Mouse (Mus musculus): Measurements from ENCODE around the gene Plekha5.
"Not testable (repeated sequence)": the region's sequence is repeated elsewhere in the genome, so short reads cannot be mapped to it uniquely, and the experiment has no call there.

Gene Plekha5

DNA sequence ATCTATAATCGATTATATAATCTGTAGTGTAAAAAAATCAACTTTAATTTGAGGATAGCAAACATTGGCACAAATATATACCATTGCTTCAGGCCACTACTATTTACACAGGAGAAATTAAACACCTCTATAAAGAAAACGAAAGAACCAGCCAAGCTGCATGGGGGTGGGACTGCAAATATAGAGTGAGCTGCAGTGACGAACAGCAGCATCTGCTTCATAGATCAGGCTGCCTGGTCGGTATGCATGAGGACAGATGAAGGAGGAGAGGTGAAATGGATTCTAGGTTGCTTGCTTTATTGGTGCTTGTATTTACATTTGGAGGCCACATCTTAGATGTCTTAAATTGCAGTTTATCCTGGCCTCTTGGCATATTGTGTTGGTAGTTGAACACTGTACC lies 66.4 kb downstream of the Plekha5 start:
- DNase-seq (ENCODE audit: low read depth, low spot score) = peak; percentile 67

GRCm38 (mm10) chr6:140490921-140491537 lies 67.2 kb downstream of the Plekha5 start:
- DNase-seq (ENCODE audit: low read depth, low spot score) = peak; percentile 91

- peak; percentile 94 for DNase-seq (ENCODE audit: low read depth, low spot score)
Observed at GRCm38 (mm10) chr6:140492043-140492442, 68.2 kb downstream of the Plekha5 start.

DNA sequence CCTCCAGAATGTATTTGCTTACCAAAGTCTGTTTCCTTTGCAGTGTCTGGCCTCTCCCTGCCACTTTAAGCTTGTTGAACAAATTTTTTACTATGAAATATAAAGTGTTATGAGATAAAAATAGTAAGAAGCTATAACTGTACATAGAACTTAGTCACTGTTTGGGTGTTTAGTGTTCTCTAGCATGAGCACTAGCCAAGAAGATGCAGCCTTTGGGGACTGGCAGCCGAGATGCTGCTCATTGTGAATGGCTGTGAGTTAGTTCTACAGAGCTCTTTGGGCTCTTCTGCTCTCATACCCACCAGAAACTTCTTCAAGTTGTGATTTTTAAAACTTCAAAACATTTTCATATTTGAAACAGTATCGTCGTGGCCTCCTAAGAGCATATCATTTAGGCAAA lies 74.2 kb downstream of the Plekha5 start:
- DNase-seq (ENCODE audit: low read depth, low spot score) = peak; percentile 63

- peak; percentile 78 for DNase-seq (ENCODE audit: low read depth, low spot score)
Observed at GRCm38 (mm10) chr6:140498958-140499357, 75.1 kb downstream of the Plekha5 start.

GRCm38 (mm10) chr6:140500829-140501228 lies 77.0 kb downstream of the Plekha5 start:
- DNase-seq (ENCODE audit: low read depth, low spot score) = not testable (repeated sequence)

DNA sequence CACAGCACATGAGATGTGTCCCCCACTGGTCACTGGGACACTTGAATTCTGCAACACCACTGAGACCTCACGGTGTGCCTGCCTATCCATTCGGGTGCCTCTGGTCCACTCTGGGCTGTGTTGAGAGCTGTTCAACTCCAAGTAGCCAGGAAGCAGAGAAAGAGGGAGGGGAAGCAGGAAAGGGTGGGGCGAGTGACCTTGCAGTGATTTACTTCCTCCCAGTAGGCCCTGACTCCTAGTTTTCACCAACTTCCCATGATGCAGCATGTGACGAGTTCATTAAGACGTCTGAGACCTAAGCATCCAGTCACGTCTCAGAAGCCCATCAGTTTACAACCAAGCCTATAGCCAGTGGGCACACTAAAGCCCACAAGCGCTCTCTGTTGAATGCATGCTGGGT lies 78.0 kb downstream of the Plekha5 start:
- DNase-seq (ENCODE audit: low read depth, low spot score) = no peak

DNA sequence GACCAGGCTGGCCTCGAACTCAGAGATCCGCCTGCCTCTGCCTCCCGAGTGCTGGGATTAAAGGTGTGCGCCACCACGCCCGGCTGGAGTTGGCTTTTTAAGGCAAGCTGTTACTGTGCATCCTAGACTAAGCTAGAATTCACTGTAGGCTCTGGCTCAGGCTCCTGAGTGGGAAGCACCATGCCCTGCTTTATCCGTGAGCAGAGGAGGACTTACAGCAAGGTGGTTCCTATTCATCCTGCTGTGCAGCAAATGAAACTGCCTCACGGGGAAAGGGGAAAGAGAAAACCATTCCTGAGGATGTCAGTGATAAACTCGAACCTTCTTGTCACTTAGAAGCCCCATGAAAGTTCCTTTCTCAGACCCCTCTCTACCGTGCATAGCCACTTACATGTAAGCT lies 80.9 kb downstream of the Plekha5 start:
- peak; percentile 62 for DNase-seq (ENCODE audit: low read depth, low spot score)

- no peak for DNase-seq (ENCODE audit: low read depth, low spot score)
Observed at GRCm38 (mm10) chr6:140507605-140508004, 83.8 kb downstream of the Plekha5 start.

GRCm38 (mm10) chr6:140508475-140509150 lies 84.8 kb downstream of the Plekha5 start:
- DNase-seq (ENCODE audit: low read depth, low spot score) = no peak

DNA sequence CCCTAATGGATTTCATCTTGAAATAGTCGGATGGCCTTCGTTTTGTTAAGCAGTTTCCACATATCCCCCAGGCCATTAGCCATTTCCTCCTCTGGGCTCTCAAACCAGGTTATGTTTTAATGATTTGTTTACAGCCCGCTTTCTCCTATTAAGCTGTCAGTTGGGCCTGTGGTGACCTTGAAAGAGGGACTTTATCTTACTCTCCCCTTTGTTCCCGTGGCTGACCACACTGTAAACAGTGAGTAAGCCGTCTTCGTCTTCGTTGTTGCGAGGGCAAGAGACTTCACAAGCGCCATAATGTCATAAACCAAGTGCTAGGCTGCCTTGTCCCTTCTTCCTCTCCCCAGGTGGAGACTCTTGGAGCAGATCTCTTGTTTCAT lies 85.3 kb downstream of the Plekha5 start:
- no peak for DNase-seq (ENCODE audit: low read depth, low spot score)

- peak; percentile 35 for DNase-seq (ENCODE audit: low read depth, low spot score)
Observed at GRCm38 (mm10) chr6:140512016-140512415, 88.2 kb downstream of the Plekha5 start.

- no peak for DNase-seq (ENCODE audit: low read depth, low spot score)
Observed at GRCm38 (mm10) chr6:140512427-140512826, 88.6 kb downstream of the Plekha5 start.

DNA sequence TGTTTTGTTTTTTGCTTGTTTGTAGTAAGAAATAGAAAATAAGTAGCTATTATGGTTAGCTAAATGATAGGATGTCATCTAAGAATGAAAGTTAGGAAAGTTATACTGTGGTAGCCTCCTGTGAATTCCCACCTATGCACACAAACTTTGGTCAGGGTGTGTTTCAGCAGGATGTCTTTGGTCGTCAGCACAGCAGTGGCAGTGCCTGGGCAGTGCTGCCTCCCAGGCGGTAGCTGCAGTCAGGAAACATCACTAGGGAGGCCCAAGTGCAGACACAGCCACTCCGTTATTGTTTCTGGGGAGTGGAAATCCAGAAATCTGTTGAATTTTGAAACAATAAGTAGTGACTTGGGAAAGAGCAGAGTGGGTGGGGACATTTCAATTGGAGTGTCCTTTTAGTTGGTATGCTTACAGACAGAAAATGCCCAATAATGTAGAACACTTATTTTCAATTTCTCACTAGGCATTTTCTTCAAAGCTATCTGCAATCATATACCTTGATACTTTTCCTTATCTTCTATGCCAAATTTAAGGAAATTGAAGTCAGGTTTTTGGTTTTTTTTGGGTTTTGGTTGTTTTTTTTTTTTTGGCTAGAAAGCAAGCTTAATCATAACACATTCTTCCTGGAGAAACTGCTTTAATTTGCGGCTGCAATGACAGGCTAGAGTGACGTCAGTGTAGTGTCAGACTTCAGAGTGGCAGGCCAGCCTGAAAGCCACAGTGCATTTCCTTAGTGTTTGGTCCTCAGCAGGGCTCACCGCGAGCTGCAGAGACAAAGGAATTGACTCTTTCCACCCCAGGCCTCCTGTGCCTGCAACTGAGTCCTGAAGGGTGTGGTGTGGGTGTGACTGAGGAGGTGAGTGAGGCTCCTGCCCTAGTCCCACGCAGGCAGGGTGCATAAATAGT lies 90.6 kb downstream of the Plekha5 start:
- peak; percentile 77 for DNase-seq (ENCODE audit: low read depth, low spot score)

- peak; percentile 53 for DNase-seq (ENCODE audit: low read depth, low spot score)
Observed at GRCm38 (mm10) chr6:140515550-140515949, 91.7 kb downstream of the Plekha5 start.

GRCm38 (mm10) chr6:140516202-140516601 lies 92.3 kb downstream of the Plekha5 start:
- no peak for DNase-seq (ENCODE audit: low read depth, low spot score)

GRCm38 (mm10) chr6:140517188-140517587 lies 93.3 kb downstream of the Plekha5 start:
- peak; percentile 56 for DNase-seq (ENCODE audit: low read depth, low spot score)

DNA sequence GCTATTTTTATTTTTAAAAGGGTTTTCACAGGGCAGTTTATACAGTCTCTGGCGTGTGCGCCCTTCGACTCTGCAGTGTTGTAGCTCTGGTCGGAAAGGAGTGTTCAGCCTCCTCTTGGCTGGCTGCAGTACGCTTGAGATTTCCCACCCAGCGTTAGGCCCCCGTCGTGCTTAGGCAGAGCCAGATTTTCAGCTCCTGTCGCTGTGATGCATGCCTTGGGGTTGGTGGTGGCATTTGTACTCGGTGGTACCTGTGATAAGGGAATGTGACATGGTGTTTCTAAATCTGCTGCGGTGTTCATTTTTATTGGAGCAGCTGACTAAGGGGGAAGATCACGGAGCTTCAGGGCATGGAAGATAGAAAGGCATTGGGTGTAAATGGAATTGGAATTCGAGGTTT lies 95.2 kb downstream of the Plekha5 start:
- DNase-seq (ENCODE audit: low read depth, low spot score) = peak; percentile 78

DNA sequence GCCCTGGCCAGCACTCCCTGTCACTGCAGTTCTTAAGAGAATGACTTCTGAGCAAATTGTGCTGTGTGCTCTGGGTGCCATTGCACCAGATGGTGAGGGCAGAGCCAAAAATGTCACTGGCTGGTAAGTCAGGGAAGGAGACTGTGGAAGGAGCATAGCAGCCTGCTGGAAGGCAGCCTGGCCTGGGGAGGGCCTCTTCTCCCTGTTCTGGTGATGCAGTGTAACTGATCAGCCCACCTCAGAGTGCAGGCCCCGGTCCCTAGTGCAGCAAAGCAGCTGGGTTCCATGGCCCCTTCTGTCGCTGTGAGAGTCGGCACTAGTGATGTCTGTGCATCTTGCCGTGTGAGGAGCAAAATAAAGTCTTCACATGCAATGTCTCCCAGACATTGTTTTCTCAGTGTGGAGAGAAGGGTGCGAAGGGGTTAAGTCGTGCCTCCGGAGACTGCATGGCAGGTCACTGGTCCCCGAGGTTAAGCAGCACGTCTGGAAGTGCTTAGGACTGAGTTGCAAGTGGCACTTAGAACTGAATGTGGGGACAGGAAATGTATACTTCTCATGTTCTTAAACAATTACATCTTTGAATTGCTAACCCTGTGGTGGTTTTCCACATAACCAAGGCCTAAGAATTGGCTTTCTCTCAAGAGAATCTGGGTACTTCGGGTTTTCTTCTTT lies 95.8 kb downstream of the Plekha5 start:
- DNase-seq (ENCODE audit: low read depth, low spot score) = peak; percentile 97

GRCm38 (mm10) chr6:140520961-140521360 lies 97.1 kb downstream of the Plekha5 start:
- DNase-seq (ENCODE audit: low read depth, low spot score) = no peak

GRCm38 (mm10) chr6:140521832-140522231 lies 98.0 kb downstream of the Plekha5 start:
- no peak for DNase-seq (ENCODE audit: low read depth, low spot score)

- DNase-seq (ENCODE audit: low read depth, low spot score) = no peak
Observed at GRCm38 (mm10) chr6:140523600-140523999, 99.7 kb downstream of the Plekha5 start.
